Mouse (Mus musculus): ENCODE measurements around the gene Gm5617. TPM values are rescaled to one million over a fixed set of nuclear protein-coding genes. Genes with fewer than 3 reads are reported as not detected.

The Gm5617 gene
- polyA plus RNA-seq, 1 experiment from 2014 or later, result 34.5 TPM

DNA sequence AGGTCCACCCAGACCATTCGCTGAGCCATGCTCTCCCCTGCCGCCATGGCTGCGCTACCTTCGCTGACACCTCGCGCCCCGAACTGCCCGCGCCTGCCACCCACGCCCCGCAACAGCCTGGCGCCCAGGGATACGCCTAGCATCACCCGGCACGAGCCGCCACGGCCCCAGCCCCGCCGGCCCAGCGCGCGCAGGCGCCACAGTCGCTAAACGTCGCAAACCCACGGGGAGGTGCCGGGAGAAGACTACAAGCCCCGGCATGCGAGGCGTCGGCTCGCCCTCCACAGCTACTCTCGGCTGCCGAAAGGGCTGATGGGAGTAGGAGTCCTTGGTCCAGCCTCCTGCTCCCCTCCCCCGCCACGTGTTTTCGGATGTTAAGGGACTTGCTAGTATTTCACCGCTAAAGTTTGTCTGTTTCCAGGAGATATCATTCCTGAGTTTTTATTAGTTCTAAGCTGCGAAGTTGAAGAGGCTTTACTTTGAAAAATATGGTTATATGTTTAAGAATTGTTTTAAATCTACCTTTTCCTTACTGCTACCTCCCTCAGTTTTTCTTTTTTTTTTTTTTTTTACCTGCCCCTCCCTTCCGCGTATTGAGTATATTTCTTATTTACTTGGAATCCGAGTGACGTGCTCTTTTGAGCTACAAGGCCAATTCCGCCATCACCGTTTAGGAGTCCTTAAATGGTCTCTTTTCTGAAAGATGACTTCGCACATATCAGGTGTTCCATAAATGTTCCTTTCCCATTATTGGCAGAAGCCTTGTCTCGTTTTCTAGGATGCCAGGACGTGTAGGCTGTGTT lies 14.6 kb upstream of the Gm5617 start, which contains the start of gene Rexo2:
Rexo2 (minus strand) TSS at position 213 of the 803 bp plus-strand sequence.
- DNase-seq (ENCODE audit: low spot score) (peak; percentile 94), ATAC-seq (ENCODE audit: low FRiP score) (peak; percentile 96)
- Histone ChIP-seq H3K36me3 (ENCODE audit: control insufficient read depth, insufficient read depth, low read length) (no peaks in the 10 kb centered on the region), H3K27me3 (ENCODE audit: control insufficient read depth, insufficient read depth, low read length) (no peaks in the 10 kb centered on the region), H3K9me3 (ENCODE audit: control insufficient read depth, low read length) (no peaks in the 10 kb centered on the region), H3K9ac (ENCODE audit: low read depth, low read length) (peak within 1 kb of the TSS; percentile 86), H3K4me3 (ENCODE audit: low read depth, low read length) (peak within 1 kb of the TSS; percentile 86), H3K27ac (ENCODE audit: low read depth, low read length) (no peak within 1 kb of the TSS), H3K4me2 (replicated peaks; ENCODE audit: low read depth, low read length) (peak within 1 kb of the TSS; percentile 87), H3K4me1 (replicated peaks; ENCODE audit: control insufficient read depth, insufficient read depth, low read length) (no peaks in the 10 kb centered on the region)
- WGBS, result 2% methylated on average over 47 of the region's 49 CpGs

DNA sequence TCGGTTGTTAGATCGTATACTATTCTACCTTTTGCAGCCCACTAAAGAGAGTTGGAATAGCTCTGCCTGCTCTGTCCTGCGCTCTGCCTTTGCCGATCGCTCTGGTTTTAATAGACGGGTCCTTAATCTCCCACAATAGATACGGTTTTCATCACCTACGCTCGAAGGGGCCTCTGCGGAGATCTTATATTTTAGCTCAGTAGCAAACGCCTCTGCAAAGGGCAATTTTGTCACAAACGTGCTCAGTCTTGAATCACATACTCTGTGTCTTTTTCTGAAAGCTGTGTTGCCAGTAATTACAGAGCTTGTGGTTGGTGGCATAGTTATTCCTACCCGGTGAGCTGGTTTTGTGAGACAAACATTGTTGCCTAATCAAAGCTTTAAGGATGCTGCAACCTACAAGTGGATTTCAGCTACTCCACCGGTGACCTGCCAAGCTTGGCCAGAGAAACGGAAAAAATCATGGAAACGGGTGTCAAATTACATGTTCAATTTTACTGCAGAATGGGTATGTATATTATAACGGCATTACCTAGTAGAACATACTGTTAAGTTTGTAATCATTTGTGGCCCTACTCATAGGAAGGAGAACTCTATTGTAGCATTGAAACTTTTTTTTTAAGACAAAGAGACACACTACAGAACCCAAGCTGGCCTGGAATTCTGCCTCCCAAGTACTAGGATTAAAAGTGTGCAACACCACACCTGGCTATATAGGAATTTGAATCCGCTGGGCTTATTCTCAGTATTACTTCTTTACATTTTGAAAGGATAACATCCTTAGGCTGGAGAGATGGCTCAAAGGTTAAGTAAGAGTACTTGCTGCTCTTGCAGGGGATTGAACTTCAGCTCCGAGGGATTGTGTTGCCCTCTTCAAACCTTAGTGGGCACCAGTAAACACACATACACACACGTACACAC lies 13.8 kb upstream of the Gm5617 start:
- H3K27ac ChIP-seq (ENCODE audit: low read depth, low read length), result no peak overlapping the region

GRCm38 (mm10) chr9:48495548-48495932 lies 298 bp downstream of the Gm5617 start:
- WGBS, result 3% methylated on average over 34 of the region's 34 CpGs
- peak overlapping the region; percentile 77 for H3K27ac ChIP-seq (ENCODE audit: low read depth, low read length)
- no peaks in the 10 kb centered on the region for H3K9me3 ChIP-seq (ENCODE audit: control insufficient read depth, low read length)
- H3K36me3 ChIP-seq (ENCODE audit: control insufficient read depth, insufficient read depth, low read length), result no peaks in the 10 kb centered on the region
- no peaks in the 10 kb centered on the region for H3K27me3 ChIP-seq (ENCODE audit: control insufficient read depth, insufficient read depth, low read length)
- peaks cover 4% of the 10 kb centered on the region; the same call in 1 of the 2 replicates for H3K4me1 ChIP-seq (replicated peaks; ENCODE audit: control insufficient read depth, insufficient read depth, low read length)
- peak overlapping the region; percentile 83 for H3K4me3 ChIP-seq (ENCODE audit: low read depth, low read length)
- ATAC-seq (ENCODE audit: low FRiP score) (peak; percentile 66), DNase-seq (ENCODE audit: low spot score) (no peak)
- H3K9ac ChIP-seq (ENCODE audit: low read depth, low read length), result peak overlapping the region; percentile 92
- peak overlapping the region; percentile 83 for H3K4me2 ChIP-seq (replicated peaks; ENCODE audit: low read depth, low read length)

More for the DNA sequence above, 13.8 kb upstream of the Gm5617 start:
- H3K36me3 ChIP-seq (ENCODE audit: control insufficient read depth, insufficient read depth, low read length), result no peaks in the 10 kb centered on the region
- DNase-seq (ENCODE audit: low spot score) (peak; percentile 38), ATAC-seq (ENCODE audit: low FRiP score) (no peak)
- no peaks in the 10 kb centered on the region for H3K27me3 ChIP-seq (ENCODE audit: control insufficient read depth, insufficient read depth, low read length)
- WGBS, result 42% methylated on average over 20 of the region's 20 CpGs
- H3K9me3 ChIP-seq (ENCODE audit: control insufficient read depth, low read length), result no peaks in the 10 kb centered on the region
- H3K4me3 ChIP-seq (ENCODE audit: low read depth, low read length), result peak overlapping the region; percentile 86; the same call in 1 of the 2 replicates
- H3K4me2 ChIP-seq (replicated peaks; ENCODE audit: low read depth, low read length), result peak overlapping the region; percentile 87
- H3K4me1 ChIP-seq (replicated peaks; ENCODE audit: control insufficient read depth, insufficient read depth, low read length), result no peaks in the 10 kb centered on the region
- no peak overlapping the region for H3K9ac ChIP-seq (ENCODE audit: low read depth, low read length)

- Histone ChIP-seq H3K36me3 (ENCODE audit: control insufficient read depth, insufficient read depth, low read length) (no peaks in the 10 kb centered on the region), H3K27me3 (ENCODE audit: control insufficient read depth, insufficient read depth, low read length) (no peaks in the 10 kb centered on the region), H3K4me1 (replicated peaks; ENCODE audit: control insufficient read depth, insufficient read depth, low read length) (no peaks in the 10 kb centered on the region), H3K27ac (ENCODE audit: low read depth, low read length) (no peak overlapping the region), H3K9ac (ENCODE audit: low read depth, low read length) (no peak overlapping the region), H3K4me3 (ENCODE audit: low read depth, low read length) (no peak overlapping the region), H3K4me2 (replicated peaks; ENCODE audit: low read depth, low read length) (no peak overlapping the region), H3K9me3 (ENCODE audit: control insufficient read depth, low read length) (no peaks in the 10 kb centered on the region)
- DNase-seq (ENCODE audit: low spot score) (no peak), ATAC-seq (ENCODE audit: low FRiP score) (no peak)
- WGBS, result 85% methylated on average over 7 of the region's 7 CpGs
These were observed 6.0 kb downstream of the Gm5617 start for GRCm38 (mm10) chr9:48501192-48501591.

- ATAC-seq (ENCODE audit: low FRiP score) (no peak), DNase-seq (ENCODE audit: low spot score) (no peak)
- no peak overlapping the region for H3K4me2 ChIP-seq (replicated peaks; ENCODE audit: low read depth, low read length)
- H3K4me1 ChIP-seq (replicated peaks; ENCODE audit: control insufficient read depth, insufficient read depth, low read length), result no peaks in the 10 kb centered on the region
- H3K4me3 ChIP-seq (ENCODE audit: low read depth, low read length), result no peak overlapping the region
- H3K9ac ChIP-seq (ENCODE audit: low read depth, low read length), result no peak overlapping the region
- H3K27me3 ChIP-seq (ENCODE audit: control insufficient read depth, insufficient read depth, low read length), result no peaks in the 10 kb centered on the region
- no peaks in the 10 kb centered on the region for H3K36me3 ChIP-seq (ENCODE audit: control insufficient read depth, insufficient read depth, low read length)
- 74% methylated on average over 2 of the region's 2 CpGs for WGBS
- no peak overlapping the region for H3K27ac ChIP-seq (ENCODE audit: low read depth, low read length)
- H3K9me3 ChIP-seq (ENCODE audit: control insufficient read depth, low read length), result no peaks in the 10 kb centered on the region
These were observed 7.8 kb downstream of the Gm5617 start for GRCm38 (mm10) chr9:48503001-48503400.

DNA sequence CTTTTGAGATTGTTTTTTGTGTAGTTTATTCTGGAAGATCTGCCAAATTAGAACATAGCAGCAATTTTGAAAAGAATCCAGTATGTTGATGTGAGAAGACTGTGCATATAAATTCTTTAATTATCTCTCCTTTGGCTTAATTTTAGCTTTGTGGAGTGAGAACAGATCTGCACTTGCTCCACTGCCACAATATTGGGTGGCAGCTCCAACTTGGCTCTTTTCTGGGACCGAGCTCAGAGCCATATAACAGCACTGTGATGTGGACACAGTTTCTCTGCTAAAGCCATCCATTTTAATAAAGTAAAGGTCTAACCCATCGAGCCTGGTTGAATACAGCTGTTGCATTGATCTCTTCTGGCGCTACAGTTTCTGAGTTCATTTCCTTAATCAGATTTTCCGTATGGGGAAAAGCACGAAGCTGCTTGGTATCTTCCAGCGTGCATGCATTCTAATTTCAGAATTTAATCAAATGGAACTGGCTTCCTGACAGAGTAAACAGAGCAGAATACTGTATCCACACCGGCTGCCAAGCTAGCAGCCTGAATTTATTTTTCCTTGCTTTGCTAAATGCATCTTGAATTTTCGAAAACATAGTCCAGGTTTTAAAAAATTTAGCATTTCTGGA lies 9.6 kb downstream of the Gm5617 start:
- Histone ChIP-seq H3K4me2 (replicated peaks; ENCODE audit: low read depth, low read length) (no peak overlapping the region), H3K9me3 (ENCODE audit: control insufficient read depth, low read length) (no peaks in the 10 kb centered on the region), H3K4me1 (replicated peaks; ENCODE audit: control insufficient read depth, insufficient read depth, low read length) (no peaks in the 10 kb centered on the region), H3K27me3 (ENCODE audit: control insufficient read depth, insufficient read depth, low read length) (no peaks in the 10 kb centered on the region), H3K36me3 (ENCODE audit: control insufficient read depth, insufficient read depth, low read length) (no peaks in the 10 kb centered on the region), H3K27ac (ENCODE audit: low read depth, low read length) (no peak overlapping the region), H3K9ac (ENCODE audit: low read depth, low read length) (no peak overlapping the region), H3K4me3 (ENCODE audit: low read depth, low read length) (no peak overlapping the region)
- 80% methylated on average over 8 of the region's 8 CpGs for WGBS
- DNase-seq (ENCODE audit: low spot score) (no peak), ATAC-seq (ENCODE audit: low FRiP score) (no peak)

DNA sequence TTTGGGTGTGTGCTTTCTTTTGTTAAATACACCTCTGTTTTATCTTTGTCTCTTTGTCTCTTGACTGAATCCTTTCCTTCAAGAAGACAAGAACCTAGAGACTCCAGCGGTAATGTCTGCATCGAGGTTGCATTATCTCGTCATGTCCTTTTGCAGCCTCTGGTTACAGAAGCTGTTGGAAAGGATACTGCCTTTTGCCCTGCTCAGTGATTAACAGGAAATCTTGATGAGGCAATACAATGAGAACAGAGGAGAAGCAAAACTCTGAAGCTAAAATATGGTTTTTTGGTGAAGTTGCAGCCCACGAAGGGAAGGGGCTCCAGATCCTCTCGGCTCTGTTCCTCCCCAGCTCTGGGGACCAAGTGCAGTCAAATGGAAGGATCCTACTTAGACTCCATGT lies 14.9 kb downstream of the Gm5617 start:
- H3K9me3 ChIP-seq (ENCODE audit: control insufficient read depth, low read length), result no peaks in the 10 kb centered on the region
- H3K27me3 ChIP-seq (ENCODE audit: control insufficient read depth, insufficient read depth, low read length), result no peaks in the 10 kb centered on the region
- no peak overlapping the region for H3K27ac ChIP-seq (ENCODE audit: low read depth, low read length)
- DNase-seq (ENCODE audit: low spot score) (no peak), ATAC-seq (ENCODE audit: low FRiP score) (no peak)
- no peaks in the 10 kb centered on the region for H3K36me3 ChIP-seq (ENCODE audit: control insufficient read depth, insufficient read depth, low read length)
- H3K4me3 ChIP-seq (ENCODE audit: low read depth, low read length), result no peak overlapping the region
- H3K9ac ChIP-seq (ENCODE audit: low read depth, low read length), result no peak overlapping the region
- H3K4me2 ChIP-seq (replicated peaks; ENCODE audit: low read depth, low read length), result no peak overlapping the region
- H3K4me1 ChIP-seq (replicated peaks; ENCODE audit: control insufficient read depth, insufficient read depth, low read length), result no peaks in the 10 kb centered on the region
- WGBS, result 88% methylated on average over 5 of the region's 5 CpGs

DNA sequence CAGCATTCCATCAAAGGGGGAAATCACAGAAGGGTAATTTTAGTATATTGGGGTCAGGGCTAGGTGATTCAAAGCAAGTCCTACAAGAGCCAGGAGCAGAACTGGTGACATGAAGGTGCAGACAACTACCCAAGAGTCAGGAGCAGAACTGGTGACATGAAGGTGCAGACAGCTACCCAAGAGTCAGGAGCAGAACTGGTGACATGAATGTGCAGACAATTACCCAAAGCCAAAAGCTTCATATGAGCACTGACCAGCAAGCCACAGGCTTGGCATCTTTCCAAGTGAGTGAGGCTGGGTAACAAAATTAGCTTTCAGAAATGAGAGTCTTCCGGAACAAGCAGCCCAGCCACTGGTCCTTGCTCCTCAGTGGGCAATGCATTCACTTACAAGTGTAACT lies 20.1 kb downstream of the Gm5617 start:
- Histone ChIP-seq H3K36me3 (ENCODE audit: control insufficient read depth, insufficient read depth, low read length) (no peaks in the 10 kb centered on the region), H3K4me3 (ENCODE audit: low read depth, low read length) (no peak overlapping the region), H3K4me1 (replicated peaks; ENCODE audit: control insufficient read depth, insufficient read depth, low read length) (no peaks in the 10 kb centered on the region), H3K27ac (ENCODE audit: low read depth, low read length) (no peak overlapping the region), H3K4me2 (replicated peaks; ENCODE audit: low read depth, low read length) (no peak overlapping the region), H3K27me3 (ENCODE audit: control insufficient read depth, insufficient read depth, low read length) (no peaks in the 10 kb centered on the region), H3K9me3 (ENCODE audit: control insufficient read depth, low read length) (no peaks in the 10 kb centered on the region), H3K9ac (ENCODE audit: low read depth, low read length) (no peak overlapping the region)
- WGBS, result 95% methylated on average over 1 of the region's 1 CpGs
- DNase-seq (ENCODE audit: low spot score), result no peak
- no peak for ATAC-seq (ENCODE audit: low FRiP score)

All from hindbrain, embryonic 11.5 days (tissue).